Comparison of ENCODE assay signal across 24 mouse cellular contexts in genomic region chr2:20710589-20710988, GRCm38 (mm10).
DNase-seq lines count a peak whose midpoint lies in the region; TF ChIP-seq lines count a peak whose summit lies in the region.
"Had no signal": no experiment of that assay in that cellular context is flagged by ENCODE, and none has a peak within 500 bp of the region (broad histone marks: within the 10 kb centered on the region; RNA-seq: fewer than 3 reads in every experiment).

No protein-coding gene starts in this region.

- H3K79me2 ChIP-seq in CH12.LX (replicated peaks; ENCODE audit: control insufficient read depth, extremely low read depth, insufficient read depth, poor library complexity, severe bottlenecking) = no peaks in the 10 kb centered on the region

- H3K27ac ChIP-seq in gastrocnemius, adult 2 months = peak overlapping the region; percentile 71
- H3K27ac ChIP-seq in CH12.LX (ENCODE audit: insufficient read depth, low read depth) = no peak overlapping the region
- H3K27ac ChIP-seq: embryonic facial prominence, embryonic 13.5 days; embryonic facial prominence, embryonic 15.5 days; forebrain, embryonic 13.5 days; forebrain, embryonic 15.5 days had no signal

- H3K4me3 ChIP-seq in gastrocnemius, adult 2 months = no peak overlapping the region
- no peak overlapping the region for H3K4me3 ChIP-seq in CH12.LX (replicated peaks in 1 of 3; ENCODE audit: low read depth in 2 of 3, low read length in 2 of 3, poor library complexity in 1 of 3)
- H3K4me3 ChIP-seq: embryonic facial prominence, embryonic 13.5 days; embryonic facial prominence, embryonic 15.5 days; erythroblast, embryonic 14.5 days; forebrain, embryonic 13.5 days; forebrain, embryonic 15.5 days had no signal

- DNase-seq in gastrocnemius, adult 2 months = no peak
- DNase-seq in gastrocnemius, adult 18-20 months (ENCODE audit: low spot score) = no peak
- peak; percentile 23 for DNase-seq in retina, postnatal 1 day
- DNase-seq in retina, embryonic 14.5 days (ENCODE audit: low spot score) = no peak
- peak; percentile 33 for DNase-seq in CH12.LX (ENCODE audit: extremely low read depth)
- peak; percentile 71 for DNase-seq in gonadal fat pad, adult 2 months (ENCODE audit: low read depth)
- no peak for DNase-seq in adrenal gland, postnatal 10 days
- no peak for DNase-seq in cerebellum, adult 18-20 months
- DNase-seq: adrenal gland, adult 2 months; adrenal gland, postnatal 14 days; adrenal gland, postnatal 36 days; B cell, adult 2 months; cerebellum, adult 11-12 months; cerebellum, adult 8-10 months; cerebellum, adult 9-11 months; cerebellum, postnatal 14 days; cerebellum, postnatal 36 days; embryo, embryonic 11 days; forebrain, postnatal 0 days had no signal

- TF ChIP-seq POLR2A in CH12.LX (IDR thresholded peaks at IDR 0.05; ENCODE audit: low read depth, low read length) = no peak

- peak; percentile 83 for TF ChIP-seq EP300 in CH12.LX (IDR thresholded peaks at IDR 0.05; ENCODE audit: low read length)

- H3K4me2 ChIP-seq in CH12.LX (ENCODE audit: insufficient read depth, low read depth, poor library complexity, severe bottlenecking) = no peak overlapping the region
- H3K4me2 ChIP-seq: embryonic facial prominence, embryonic 13.5 days; embryonic facial prominence, embryonic 15.5 days; forebrain, embryonic 13.5 days; forebrain, embryonic 15.5 days had no signal

- TF ChIP-seq CTCF in gastrocnemius, adult 2 months (IDR thresholded peaks at IDR 0.05) = no peak
- TF ChIP-seq CTCF in CH12.LX (conservative IDR thresholded peaks at IDR 0.05 in 1 of 2, IDR thresholded peaks at IDR 0.05 in 1 of 2; ENCODE audit: low read depth in 2 of 2, low read length in 2 of 2) = no peak

- no peak overlapping the region for H3K9ac ChIP-seq in CH12.LX (ENCODE audit: insufficient read depth, low read depth)
- H3K9ac ChIP-seq: embryonic facial prominence, embryonic 13.5 days; embryonic facial prominence, embryonic 15.5 days; forebrain, embryonic 13.5 days; forebrain, embryonic 15.5 days; forebrain, postnatal 0 days had no signal

- in situ Hi-C loops in CH12.LX (cut with MboI; ENCODE audit: low pct_ligation_motif_present, low pct_unique_long_range_greater_than_20kb, low sequenced_read_pairs) = no loop called here

- dilution Hi-C loops in CH12.LX (cut with MboI; ENCODE audit: extremely low pct_ligation_motif_present, extremely low pct_unique_long_range_greater_than_20kb, low sequenced_read_pairs) = no loop called here

- H3K36me3 ChIP-seq in CH12.LX (replicated peaks in 1 of 2; ENCODE audit: control insufficient read depth in 1 of 2, insufficient read depth in 1 of 2, low read length in 1 of 2) = peaks cover 2 to 24% of the 10 kb centered on the region in 2 experiments
- H3K36me3 ChIP-seq: forebrain, embryonic 15.5 days had no signal

- no peaks in the 10 kb centered on the region for H3K9me3 ChIP-seq in CH12.LX (replicated peaks; ENCODE audit: low read length)
- H3K9me3 ChIP-seq: embryonic facial prominence, embryonic 13.5 days; embryonic facial prominence, embryonic 15.5 days; forebrain, embryonic 13.5 days; forebrain, embryonic 15.5 days had no signal

- TF ChIP-seq RAD21 in CH12.LX (IDR thresholded peaks at IDR 0.05; ENCODE audit: low read depth, low read length) = no peak

- peaks cover 13 to 22% of the 10 kb centered on the region in 2 experiments for H3K4me1 ChIP-seq in CH12.LX (ENCODE audit: control insufficient read depth in 1 of 2, insufficient read depth in 2 of 2)
- H3K4me1 ChIP-seq: embryonic facial prominence, embryonic 13.5 days; embryonic facial prominence, embryonic 15.5 days; forebrain, embryonic 13.5 days; forebrain, embryonic 15.5 days had no signal

- H3K27me3 ChIP-seq in CH12.LX (replicated peaks) = no peaks in the 10 kb centered on the region
- H3K27me3 ChIP-seq: embryonic facial prominence, embryonic 13.5 days; embryonic facial prominence, embryonic 15.5 days; forebrain, embryonic 13.5 days; forebrain, embryonic 15.5 days had no signal

- intact Hi-C loops in gastrocnemius, adult 2 months (cut with DNase I) = no loop called here

TF ChIP-seq in CH12.LX, 34 proteins besides CTCF, POLR2A, EP300 and RAD21:
- TF ChIP-seq IRF4 (IDR thresholded peaks at IDR 0.05; ENCODE audit: low read depth, low read length) = peak; percentile 84
- TF ChIP-seq BHLHE40 (IDR thresholded peaks at IDR 0.05; ENCODE audit: low read depth, low read length) = peak; percentile 89
- peak; percentile 33; the same call in 1 of the 2 replicates for TF ChIP-seq CHD2 (IDR thresholded peaks at IDR 0.05; ENCODE audit: low read length)
- TF ChIP-seq ELF1 (IDR thresholded peaks at IDR 0.05; ENCODE audit: low read depth, low read length) = peak; percentile 27; the same call in 1 of the 2 replicates
- TF ChIP-seq TCF12 (IDR thresholded peaks at IDR 0.05; ENCODE audit: low read depth, low read length) = peak; percentile 74
- TF ChIP-seq JUN (IDR thresholded peaks at IDR 0.05; ENCODE audit: insufficient read depth, low read depth, low read length) = 0 out of 2 replicates have a peak, but pooled peaks have one; percentile 38
- TF ChIP-seq SIN3A (IDR thresholded peaks at IDR 0.05; ENCODE audit: low read length) = peak; percentile 44; the same call in 1 of the 2 replicates
- no peak for TF ChIP-seq NELFE (IDR thresholded peaks at IDR 0.05; ENCODE audit: low read depth, low read length)
- no peak for TF ChIP-seq KAT2A (IDR thresholded peaks at IDR 0.05; ENCODE audit: insufficient replicate concordance, low read length)
- no peak for TF ChIP-seq USF1 (IDR thresholded peaks at IDR 0.05; ENCODE audit: low read depth, low read length)
- TF ChIP-seq GABPA (IDR thresholded peaks at IDR 0.05; ENCODE audit: insufficient replicate concordance, low read depth, low read length) = no peak
- no peak for TF ChIP-seq ZKSCAN1 (IDR thresholded peaks at IDR 0.05; ENCODE audit: borderline replicate concordance, low read depth, low read length)
- no peak for TF ChIP-seq CHD1 (IDR thresholded peaks at IDR 0.05; ENCODE audit: low read depth, low read length)
- TF ChIP-seq ETS1 (conservative IDR thresholded peaks at IDR 0.05; ENCODE audit: low read depth, low read length) = peak; percentile 79
- TF ChIP-seq SMC3 (IDR thresholded peaks at IDR 0.05; ENCODE audit: low read depth, low read length) = no peak
- no peak for TF ChIP-seq ZMIZ1 (IDR thresholded peaks at IDR 0.05; ENCODE audit: low read depth, low read length)
- TF ChIP-seq ZNF384 (IDR thresholded peaks at IDR 0.05; ENCODE audit: low read depth, low read length) = no peak
- peak; percentile 76 for TF ChIP-seq JUND (conservative IDR thresholded peaks at IDR 0.05; ENCODE audit: low read depth, low read length)
- TF ChIP-seq MXI1 (IDR thresholded peaks at IDR 0.05; ENCODE audit: low read depth, low read length) = no peak
- TF ChIP-seq HCFC1 (IDR thresholded peaks at IDR 0.05; ENCODE audit: low read depth, low read length) = no peak
- no peak for TF ChIP-seq MAZ (IDR thresholded peaks at IDR 0.05; ENCODE audit: low read depth, low read length)
- no peak for TF ChIP-seq UBTF (IDR thresholded peaks at IDR 0.05; ENCODE audit: low read depth, low read length)
- no peak for TF ChIP-seq PAX5 (IDR thresholded peaks at IDR 0.05; ENCODE audit: low read length)
- TF ChIP-seq RCOR1 (conservative IDR thresholded peaks at IDR 0.05; ENCODE audit: low read depth, low read length) = 0 out of 2 replicates have a peak, but pooled peaks have one; percentile 47
- no peak for TF ChIP-seq USF2 (conservative IDR thresholded peaks at IDR 0.05; ENCODE audit: low read depth, low read length)
- TF ChIP-seq TBP (conservative IDR thresholded peaks at IDR 0.05; ENCODE audit: low read depth, low read length) = no peak
- TF ChIP-seq MAX (IDR thresholded peaks at IDR 0.05; ENCODE audit: low read length) = peak; percentile 36; the same call in 1 of the 2 replicates
- peak; percentile 61; the same call in 1 of the 2 replicates for TF ChIP-seq MYC (IDR thresholded peaks at IDR 0.05; ENCODE audit: low read depth, low read length)
- peak; percentile 26; the same call in 1 of the 2 replicates for TF ChIP-seq MEF2A (IDR thresholded peaks at IDR 0.05; ENCODE audit: borderline replicate concordance, low read depth, low read length)
- no peak for TF ChIP-seq POLR2AphosphoS2 (IDR thresholded peaks at IDR 0.05; ENCODE audit: low read depth, low read length)
- TF ChIP-seq MAFK (IDR thresholded peaks at IDR 0.05; ENCODE audit: insufficient replicate concordance, low read length) = no peak

Comparison
In these comparisons a context has a peak if more than half of its experiments do, and no peak if none do; other contexts are left out.
1. DNase-seq: peak in retina, postnatal 1 day (single experiment), CH12.LX (single experiment) and gonadal fat pad, adult 2 months (single experiment); none in gastrocnemius, adult 2 months (single experiment), gastrocnemius, adult 18-20 months (single experiment), retina, embryonic 14.5 days (single experiment), adrenal gland, postnatal 10 days (single experiment) and cerebellum, adult 18-20 months (0 of 2).